Mouse (Mus musculus) stomach, embryonic 15.5 days (tissue): ENCODE measurements around the gene Dact2. TPM values are rescaled to one million over a fixed set of nuclear protein-coding genes. Genes with fewer than 3 reads are reported as not detected.

Experiments used
- ATAC-seq: fragments of 200-750 bp; cut with Nextera tagmentation; 2 replicates; pipeline ENCODE4 v1.8.0; 2017; ENCODE audit warnings: low read depth, moderate number of reproducible peaks, moderate TSS enrichment; ENCODE audit not compliant: insufficient read depth, low FRiP score
- H3K27ac ChIP-seq: fragments of 300-500 bp; sonication (generic); 2 replicates; pipeline ENCODE4 v1.5.1; 2015; ENCODE audit warnings: mild to moderate bottlenecking, inconsistent platforms
- H3K27me3 ChIP-seq: fragments of 300-500 bp; sonication (generic); replicated peaks from 2 replicates; pipeline ENCODE4 v1.6.1; 2015; ENCODE audit warnings: inconsistent platforms
- H3K36me3 ChIP-seq: fragments of 300-500 bp; sonication (generic); 2 replicates; pipeline ENCODE4 v1.6.1; 2015; ENCODE audit warnings: inconsistent platforms
- H3K4me1 ChIP-seq: fragments of 300-500 bp; sonication (generic); 2 replicates; pipeline ENCODE4 v1.6.1; 2015; ENCODE audit warnings: inconsistent platforms
- H3K4me2 ChIP-seq: fragments of 300-500 bp; sonication (generic); 2 replicates; pipeline ENCODE4 v1.6.1; 2015; ENCODE audit warnings: mild to moderate bottlenecking, inconsistent platforms
- H3K4me3 ChIP-seq: fragments of 300-500 bp; sonication (generic); replicated peaks from 2 replicates; pipeline ENCODE4 v1.5.1; 2015; ENCODE audit warnings: inconsistent platforms
- H3K9ac ChIP-seq: fragments of 300-500 bp; sonication (generic); 2 replicates; pipeline ENCODE4 v1.6.1; 2015; ENCODE audit warnings: inconsistent platforms
- H3K9me3 ChIP-seq: fragments of 300-500 bp; sonication (generic); 2 replicates; pipeline ENCODE4 v1.6.1; 2016; ENCODE audit warnings: inconsistent platforms
- WGBS: fragments of 180-500 bp; shearing (Covaris S2); methylation state at CpG from one replicate; pipeline ENCODE4 v1.1.7; 2015; 5-methylcytosine and 5-hydroxymethylcytosine counted together
- polyA plus RNA-seq: library from polyadenylated mRNA; unstranded; fragments of >200 nt; fragmentation: Nextera tagmentation; extraction: Ambion mirVana; gene quantifications from 2 replicates; pipeline ENCODE4 v1.2.1, GENCODE M21; 2015

The Dact2 gene
- polyA plus RNA-seq, 1 experiment from 2014 or later = 5.2 TPM

GRCm38 (mm10) chr17:14186176-14186575, 17.9 kb downstream of the Dact2 start:
- Histone ChIP-seq H3K9ac (no peak overlapping the region), H3K4me1 (no peaks in the 10 kb centered on the region), H3K27ac (no peak overlapping the region), H3K9me3 (no peaks in the 10 kb centered on the region), H3K36me3 (no peaks in the 10 kb centered on the region), H3K27me3 (no peaks in the 10 kb centered on the region), H3K4me2 (no peak overlapping the region), H3K4me3 (no peak overlapping the region)
- ATAC-seq = no peak
- 86% methylated on average over 3 of the region's 3 CpGs for WGBS

DNA sequence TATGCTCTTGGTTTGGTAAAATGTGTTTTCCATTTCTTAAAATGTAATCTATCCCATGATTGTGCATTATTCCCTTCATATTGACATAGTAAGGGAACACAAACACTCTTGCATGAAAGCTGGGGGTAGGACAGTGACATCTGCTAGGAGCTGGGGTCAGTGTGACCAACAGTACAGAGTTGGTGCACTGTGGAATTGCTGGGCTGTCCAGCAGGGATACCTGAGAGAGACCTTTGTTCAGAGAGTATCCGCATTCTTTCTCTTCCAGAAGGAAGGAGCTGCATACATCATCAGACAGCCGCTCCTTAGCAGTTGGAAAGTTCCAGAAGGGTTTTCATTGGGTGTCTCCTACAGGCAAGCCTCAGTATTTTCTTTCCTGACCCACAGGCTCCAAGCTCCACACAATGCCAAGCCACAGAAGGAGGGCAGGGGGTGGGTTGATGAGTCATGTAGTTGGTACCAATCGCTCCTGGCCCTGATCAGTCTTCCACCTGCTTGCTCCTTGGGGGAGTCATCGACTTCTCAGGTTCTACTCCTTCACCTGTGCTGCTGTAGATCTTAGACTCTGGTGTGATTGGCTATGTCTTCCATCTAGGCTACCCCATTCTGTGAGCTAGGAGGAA, 19.8 kb downstream of the Dact2 start:
- Histone ChIP-seq H3K9me3 (no peaks in the 10 kb centered on the region), H3K4me2 (no peak overlapping the region), H3K36me3 (no peaks in the 10 kb centered on the region), H3K9ac (no peak overlapping the region), H3K4me3 (no peak overlapping the region), H3K27ac (no peak overlapping the region), H3K4me1 (0 out of 2 replicates have a peak, but pooled peaks cover 2% of the 10 kb centered on the region), H3K27me3 (no peaks in the 10 kb centered on the region)
- ATAC-seq = no peak
- 78% methylated on average over 4 of the region's 4 CpGs for WGBS

GRCm38 (mm10) chr17:14183717-14184116, 20.4 kb downstream of the Dact2 start:
- no peaks in the 10 kb centered on the region for H3K9me3 ChIP-seq
- H3K4me1 ChIP-seq = peaks cover 8% of the 10 kb centered on the region; the same call in 1 of the 2 replicates
- H3K27ac ChIP-seq = no peak overlapping the region
- WGBS = 75% methylated on average over 4 of the region's 4 CpGs
- ATAC-seq = no peak
- no peak overlapping the region for H3K4me3 ChIP-seq
- H3K9ac ChIP-seq = no peak overlapping the region
- H3K36me3 ChIP-seq = no peaks in the 10 kb centered on the region
- no peaks in the 10 kb centered on the region for H3K27me3 ChIP-seq
- no peak overlapping the region for H3K4me2 ChIP-seq

- Histone ChIP-seq H3K9me3 (no peaks in the 10 kb centered on the region), H3K4me1 (peaks cover 15% of the 10 kb centered on the region; the same call in 1 of the 2 replicates), H3K9ac (no peak overlapping the region), H3K4me3 (no peak overlapping the region), H3K4me2 (no peak overlapping the region), H3K27ac (0 out of 2 replicates have a peak overlapping the region, but pooled peaks have one; percentile 4), H3K36me3 (no peaks in the 10 kb centered on the region), H3K27me3 (no peaks in the 10 kb centered on the region)
- ATAC-seq = no peak
- 56% methylated on average over 3 of the region's 3 CpGs for WGBS
Measured at GRCm38 (mm10) chr17:14182860-14183259, 21.2 kb downstream of the Dact2 start.

- no peaks in the 10 kb centered on the region for H3K9me3 ChIP-seq
- peak overlapping the region; percentile 73 for H3K27ac ChIP-seq
- no peaks in the 10 kb centered on the region for H3K36me3 ChIP-seq
- no peak overlapping the region for H3K4me3 ChIP-seq
- H3K27me3 ChIP-seq = no peaks in the 10 kb centered on the region
- no peak overlapping the region for H3K9ac ChIP-seq
- ATAC-seq = no peak
- WGBS = 54% methylated on average over 4 of the region's 4 CpGs
- peaks cover 15% of the 10 kb centered on the region; the same call in 1 of the 2 replicates for H3K4me1 ChIP-seq
- no peak overlapping the region for H3K4me2 ChIP-seq
Measured at GRCm38 (mm10) chr17:14178911-14179310, 25.2 kb downstream of the Dact2 start.

DNA sequence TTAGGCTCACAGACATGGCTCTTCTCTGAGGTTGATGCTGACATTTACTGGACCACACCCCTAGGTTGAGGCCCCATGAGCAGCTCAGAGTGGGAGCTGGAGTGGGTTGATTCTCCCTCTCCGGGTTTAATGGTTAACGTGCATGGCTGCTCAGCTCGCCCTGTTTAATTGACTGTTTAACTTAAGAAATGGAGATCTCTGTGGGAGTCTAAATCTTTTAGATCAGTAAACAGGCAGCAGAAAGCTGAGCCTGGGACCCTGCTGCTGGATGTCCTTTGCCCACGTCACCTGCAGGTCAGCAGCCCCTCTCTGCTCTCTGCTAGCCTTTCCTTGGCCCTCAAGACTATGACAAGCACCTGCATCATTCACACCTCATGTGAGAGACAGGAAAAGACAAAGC, 25.6 kb downstream of the Dact2 start:
- Histone ChIP-seq H3K9ac (no peak overlapping the region), H3K4me1 (peaks cover 15% of the 10 kb centered on the region; the same call in 1 of the 2 replicates), H3K4me2 (no peak overlapping the region), H3K27me3 (no peaks in the 10 kb centered on the region), H3K4me3 (no peak overlapping the region), H3K36me3 (no peaks in the 10 kb centered on the region), H3K9me3 (no peaks in the 10 kb centered on the region), H3K27ac (peak overlapping the region; percentile 73)
- peak; percentile 56; the same call in 1 of the 2 replicates for ATAC-seq
- 40% methylated on average over 4 of the region's 4 CpGs for WGBS

- H3K9me3 ChIP-seq = no peaks in the 10 kb centered on the region
- H3K9ac ChIP-seq = no peak overlapping the region
- H3K36me3 ChIP-seq = no peaks in the 10 kb centered on the region
- 53% methylated on average over 5 of the region's 5 CpGs for WGBS
- no peak overlapping the region for H3K4me3 ChIP-seq
- peaks cover 19% of the 10 kb centered on the region; the same call in 1 of the 2 replicates for H3K4me1 ChIP-seq
- ATAC-seq = no peak
- no peak overlapping the region for H3K4me2 ChIP-seq
- H3K27ac ChIP-seq = peak overlapping the region; percentile 73
- no peaks in the 10 kb centered on the region for H3K27me3 ChIP-seq
Measured at GRCm38 (mm10) chr17:14178049-14178448, 26.1 kb downstream of the Dact2 start.

DNA sequence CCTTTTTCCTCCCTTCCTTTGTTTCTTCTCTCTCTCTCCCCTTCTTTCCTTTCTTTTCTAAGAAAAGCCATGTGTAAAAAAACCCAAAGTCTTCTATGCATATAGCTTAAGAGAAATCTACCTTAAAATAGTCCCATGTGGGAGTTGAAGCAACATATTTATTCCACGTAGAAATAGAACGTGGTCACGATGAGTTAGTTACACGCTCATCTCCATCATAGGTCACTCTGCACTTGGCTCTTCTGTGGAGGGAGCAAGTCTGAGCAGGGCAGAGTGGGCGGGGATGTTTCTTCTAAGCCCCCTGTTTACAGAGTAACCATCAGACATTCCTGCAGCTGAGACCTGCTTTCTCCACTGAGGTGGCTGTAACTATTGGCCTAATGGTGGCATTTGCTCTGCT, 27.1 kb downstream of the Dact2 start:
- Histone ChIP-seq H3K4me2 (no peak overlapping the region), H3K4me1 (peaks cover 27% of the 10 kb centered on the region; the same call in 1 of the 2 replicates), H3K27me3 (no peaks in the 10 kb centered on the region), H3K9me3 (no peaks in the 10 kb centered on the region), H3K4me3 (no peak overlapping the region), H3K36me3 (no peaks in the 10 kb centered on the region), H3K9ac (no peak overlapping the region), H3K27ac (no peak overlapping the region)
- 62% methylated on average over 5 of the region's 5 CpGs for WGBS
- ATAC-seq = no peak

DNA sequence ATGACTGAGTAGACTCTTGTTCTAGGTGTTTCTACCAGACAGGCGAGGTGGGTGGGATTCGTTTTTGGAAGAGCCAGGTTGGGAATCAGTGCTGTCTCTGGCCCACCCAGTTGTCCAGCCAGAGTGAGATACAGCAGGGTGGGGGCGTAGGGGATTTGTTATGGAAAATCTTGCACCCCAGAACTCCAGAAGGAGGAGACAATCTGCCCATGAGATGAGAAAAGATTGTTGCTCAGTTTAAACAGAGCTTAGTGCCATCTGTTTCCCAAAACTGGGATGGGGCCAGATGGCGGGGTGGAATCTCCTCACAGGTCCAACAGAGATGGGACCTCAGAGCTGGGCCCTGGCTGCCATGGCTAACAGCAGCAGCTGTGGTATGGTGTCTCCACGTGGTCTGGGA, 28.4 kb downstream of the Dact2 start:
- Histone ChIP-seq H3K4me1 (peaks cover 36% of the 10 kb centered on the region; the same call in 1 of the 2 replicates), H3K27me3 (no peaks in the 10 kb centered on the region), H3K4me3 (no peak overlapping the region), H3K9ac (no peak overlapping the region), H3K36me3 (no peaks in the 10 kb centered on the region), H3K27ac (no peak overlapping the region), H3K9me3 (no peaks in the 10 kb centered on the region), H3K4me2 (no peak overlapping the region)
- 79% methylated on average over 5 of the region's 5 CpGs for WGBS
- ATAC-seq = no peak

GRCm38 (mm10) chr17:14175019-14175418, 29.1 kb downstream of the Dact2 start:
- H3K4me3 ChIP-seq = no peak overlapping the region
- peaks cover 36% of the 10 kb centered on the region; the same call in 1 of the 2 replicates for H3K4me1 ChIP-seq
- no peaks in the 10 kb centered on the region for H3K27me3 ChIP-seq
- no peak overlapping the region for H3K9ac ChIP-seq
- ATAC-seq = 0 out of 2 replicates have a peak, but pooled peaks have one; percentile 11
- H3K27ac ChIP-seq = no peak overlapping the region
- no peak overlapping the region for H3K4me2 ChIP-seq
- WGBS = 66% methylated on average over 4 of the region's 4 CpGs
- no peaks in the 10 kb centered on the region for H3K9me3 ChIP-seq
- H3K36me3 ChIP-seq = no peaks in the 10 kb centered on the region

DNA sequence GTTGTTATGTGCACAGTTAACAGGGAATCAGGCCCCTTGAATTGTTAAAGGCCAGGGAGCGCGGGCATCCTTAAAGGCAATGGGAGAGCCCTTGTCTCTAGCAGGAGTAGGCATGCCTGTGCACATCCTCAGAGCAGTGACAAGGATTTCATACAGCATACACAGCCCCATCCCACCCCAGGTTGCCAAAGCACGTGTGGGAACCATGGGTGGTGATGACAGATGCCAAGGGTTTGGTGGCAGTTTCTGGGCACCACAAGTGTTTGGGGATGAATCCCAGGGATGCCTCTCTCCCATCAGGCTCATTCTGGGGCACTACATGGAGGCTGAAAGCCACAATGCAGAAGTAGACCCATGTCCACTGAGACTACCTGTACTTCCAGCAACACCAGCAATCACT, 29.7 kb downstream of the Dact2 start:
- Histone ChIP-seq H3K9me3 (no peaks in the 10 kb centered on the region), H3K4me1 (peaks cover 35% of the 10 kb centered on the region; the same call in 1 of the 2 replicates), H3K4me2 (no peak overlapping the region), H3K4me3 (no peak overlapping the region), H3K9ac (no peak overlapping the region), H3K27me3 (no peaks in the 10 kb centered on the region), H3K27ac (no peak overlapping the region), H3K36me3 (no peaks in the 10 kb centered on the region)
- no peak for ATAC-seq
- 86% methylated on average over 3 of the region's 3 CpGs for WGBS

- H3K4me3 ChIP-seq = no peak overlapping the region
- WGBS = 27% methylated on average over 1 of the region's 1 CpGs
- no peak overlapping the region for H3K4me2 ChIP-seq
- no peak overlapping the region for H3K27ac ChIP-seq
- H3K9ac ChIP-seq = no peak overlapping the region
- H3K4me1 ChIP-seq = peaks cover 26% of the 10 kb centered on the region; the same call in 1 of the 2 replicates
- no peak for ATAC-seq
- no peaks in the 10 kb centered on the region for H3K9me3 ChIP-seq
- H3K27me3 ChIP-seq = no peaks in the 10 kb centered on the region
- H3K36me3 ChIP-seq = no peaks in the 10 kb centered on the region
Measured at GRCm38 (mm10) chr17:14173459-14173858, 30.6 kb downstream of the Dact2 start.
